Mouse (Mus musculus) adrenal gland, postnatal 10 days (tissue): ENCODE results near the gene Irak4. TPM values are rescaled to one million over a fixed set of nuclear protein-coding genes. Genes with fewer than 3 reads are reported as not detected.

Experiments
- DNase-seq: peaks from one replicate; pipeline ENCODE4 v3.0.0; 2021; ENCODE audit warnings: mixed read lengths
- long read RNA-seq, 2 experiments: library from polyadenylated mRNA; stranded (forward); transcript quantifications; one replicate each; pipeline ENCODE4 v2.0.0; 2021
- total RNA-seq, 2 experiments: library from RNA; stranded (reverse); gene quantifications; 2 replicates each; pipeline ENCODE4 v1.2.3; 2021

Gene Irak4
- 10 to 100 TPM; 14.1 to 14.2 TPM for total RNA-seq
- long read RNA-seq, experiment 1, transcript Irak4-201 (12 exons, 2,831 nt) = major isoform, 7 of 43 reads
- long read RNA-seq, experiment 1, partial matches to known transcripts = 1 of 43 reads
- long read RNA-seq, experiment 1, other reads (novel, unspliced or antisense) = 35 of 43 reads
- long read RNA-seq, experiment 2, transcript Irak4-201 (12 exons, 2,831 nt) = major isoform, 6 of 17 reads
- long read RNA-seq, experiment 2, partial matches to known transcripts = 0 of 17 reads
- long read RNA-seq, experiment 2, other reads (novel, unspliced or antisense) = 11 of 17 reads

GRCm38 (mm10) chr15:94543409-94544051, at the start of gene Irak4, which contains the start of gene Pus7l:
Gene Irak4, plus strand, starts transcription at chr15:94543643.
Gene Pus7l, minus strand, starts transcription at chr15:94543547.
- peak; percentile 94 for DNase-seq

GRCm38 (mm10) chr15:94494445-94494844, 49.0 kb upstream of the Irak4 start:
- DNase-seq = no peak

GRCm38 (mm10) chr15:94495936-94496335, 47.5 kb upstream of the Irak4 start:
- no peak for DNase-seq

- DNase-seq = no peak
Observed at GRCm38 (mm10) chr15:94499260-94499659, 44.2 kb upstream of the Irak4 start.

- peak; percentile 42 for DNase-seq
Observed at GRCm38 (mm10) chr15:94503451-94504215, 39.8 kb upstream of the Irak4 start.

- DNase-seq = peak; percentile 10
Observed at GRCm38 (mm10) chr15:94517913-94518491, 25.4 kb upstream of the Irak4 start.

- peak; percentile 42 for DNase-seq
Observed at GRCm38 (mm10) chr15:94520205-94520900, 23.1 kb upstream of the Irak4 start.

GRCm38 (mm10) chr15:94520959-94521358, 22.5 kb upstream of the Irak4 start:
- DNase-seq = no peak

GRCm38 (mm10) chr15:94523251-94523650, 20.2 kb upstream of the Irak4 start:
- peak; percentile 31 for DNase-seq

GRCm38 (mm10) chr15:94524956-94525355, 18.5 kb upstream of the Irak4 start:
- no peak for DNase-seq

- DNase-seq = no peak
Observed at GRCm38 (mm10) chr15:94530519-94530918, 12.9 kb upstream of the Irak4 start.

- DNase-seq = no peak
Observed at GRCm38 (mm10) chr15:94532306-94532705, 11.1 kb upstream of the Irak4 start.

GRCm38 (mm10) chr15:94532956-94533355, 10.5 kb upstream of the Irak4 start:
- no peak for DNase-seq

- DNase-seq = no peak
Observed at GRCm38 (mm10) chr15:94535521-94535920, 7.9 kb upstream of the Irak4 start.

- no peak for DNase-seq
Observed at GRCm38 (mm10) chr15:94539296-94539695, 4.1 kb upstream of the Irak4 start.

- DNase-seq = no peak
Observed at GRCm38 (mm10) chr15:94542567-94543408, 655 bp upstream of the Irak4 start.

- no peak for DNase-seq
Observed at GRCm38 (mm10) chr15:94544052-94544636, 701 bp downstream of the Irak4 start.

GRCm38 (mm10) chr15:94544844-94545243, 1.4 kb downstream of the Irak4 start:
- DNase-seq = no peak

GRCm38 (mm10) chr15:94553536-94553935, 10.1 kb downstream of the Irak4 start:
- DNase-seq = no peak

GRCm38 (mm10) chr15:94557442-94557841, 14.0 kb downstream of the Irak4 start:
- DNase-seq = peak; percentile 92
